Mouse (Mus musculus) cerebellum, adult 9-11 months (tissue): Measurements from ENCODE around the gene Bhmt2.

Experiments
- DNase-seq: peaks from one replicate; pipeline ENCODE4 v3.0.0; 2022

The Bhmt2 gene

GRCm38 (mm10) chr13:93637282-93638245 is 36.5 kb downstream of the Bhmt2 start, which contains the start of gene Bhmt:
TSS of gene Bhmt (minus strand) at chr13:93637961.
- no peak for DNase-seq

DNA sequence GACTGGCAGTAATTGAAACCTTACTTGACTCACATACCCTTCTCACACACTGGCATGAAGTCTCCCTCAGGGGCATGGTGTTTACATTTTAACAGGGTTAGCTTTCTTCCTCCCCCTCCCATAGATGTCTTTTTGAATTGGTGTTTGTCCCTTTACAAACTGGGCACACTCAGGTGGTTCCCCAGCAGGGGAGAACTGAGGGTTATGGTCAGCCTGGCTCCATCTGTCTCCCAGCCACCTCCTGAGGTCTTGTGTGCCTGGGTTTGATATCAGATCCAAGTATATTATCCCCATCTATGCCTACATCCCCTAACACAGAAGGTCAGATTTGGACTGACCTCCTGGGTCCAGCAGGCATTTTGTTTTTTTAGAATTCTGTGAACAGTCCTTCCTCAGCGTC is 37.5 kb downstream of the Bhmt2 start:
- peak; percentile 57 for DNase-seq

DNA sequence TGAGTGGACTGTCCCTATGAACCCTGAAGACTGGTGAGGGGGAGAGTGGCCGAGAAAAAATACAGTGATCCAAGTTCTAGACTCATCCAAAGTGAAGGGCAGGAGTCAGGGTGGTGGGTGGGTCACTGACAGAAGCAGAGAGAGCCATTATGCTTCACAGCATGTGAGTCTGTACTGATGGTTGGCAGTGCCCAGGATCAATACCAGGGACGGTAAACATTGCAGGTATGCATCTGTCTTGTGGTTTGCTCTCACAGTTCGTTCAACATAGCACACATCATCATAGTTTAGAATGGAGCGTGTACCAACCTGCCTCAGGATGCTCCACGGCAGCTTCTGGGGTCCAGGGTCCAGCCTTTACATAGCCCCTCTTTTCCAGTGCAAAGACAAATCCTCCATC is 41.2 kb downstream of the Bhmt2 start:
- no peak for DNase-seq

GRCm38 (mm10) chr13:93630941-93631705 is 43.0 kb downstream of the Bhmt2 start:
- peak; percentile 48 for DNase-seq

DNA sequence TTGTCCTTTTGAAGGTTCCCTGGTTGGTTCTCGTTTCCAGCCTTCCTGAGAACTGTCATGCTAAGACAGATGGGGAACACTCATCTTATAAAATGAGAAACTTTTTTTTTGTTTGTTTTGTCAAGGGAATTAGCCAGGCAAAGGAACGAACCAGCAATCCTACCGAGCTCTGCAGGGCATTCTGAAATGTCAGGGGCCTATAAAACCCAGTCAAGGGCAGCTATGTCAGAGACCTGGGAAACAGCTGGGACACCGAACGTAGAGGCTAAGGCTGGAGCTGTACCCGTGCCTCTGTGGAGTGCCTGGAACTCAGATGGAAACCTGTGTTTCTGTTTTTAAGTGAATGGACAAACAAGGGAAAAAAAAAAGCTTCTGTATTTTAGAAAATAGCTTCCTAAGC is 45.2 kb downstream of the Bhmt2 start:
- DNase-seq: no peak

DNA sequence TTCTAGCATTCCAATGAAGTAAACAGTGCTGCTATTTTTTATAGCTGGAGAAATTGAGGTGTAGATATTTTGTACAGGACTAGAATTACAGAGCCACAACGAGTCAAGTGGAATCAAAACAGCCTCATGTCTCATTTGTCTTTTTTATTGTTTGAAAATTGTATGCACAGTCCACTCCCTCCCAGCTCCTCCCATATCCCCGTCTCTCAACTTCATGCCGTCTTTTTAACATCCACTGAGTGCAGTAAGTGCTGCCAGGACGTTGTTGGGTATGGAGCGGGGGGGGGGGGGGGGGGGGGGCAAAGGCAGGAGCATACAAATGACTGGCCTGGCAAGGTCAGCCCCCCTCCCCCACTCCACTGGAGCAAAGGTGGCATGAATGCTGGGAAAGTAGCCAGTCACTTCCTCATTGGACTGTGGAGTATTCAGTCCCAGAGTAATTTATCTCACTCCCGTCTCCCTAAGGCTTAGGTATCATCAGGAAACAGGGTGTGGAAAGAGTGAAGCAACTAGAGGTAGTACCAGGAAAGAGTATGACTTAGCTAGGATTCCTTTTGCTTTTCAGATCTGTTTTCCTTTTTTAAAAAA is 59.6 kb downstream of the Bhmt2 start:
- DNase-seq: no peak

GRCm38 (mm10) chr13:93613771-93614170 is 60.3 kb downstream of the Bhmt2 start:
- DNase-seq: no peak

DNA sequence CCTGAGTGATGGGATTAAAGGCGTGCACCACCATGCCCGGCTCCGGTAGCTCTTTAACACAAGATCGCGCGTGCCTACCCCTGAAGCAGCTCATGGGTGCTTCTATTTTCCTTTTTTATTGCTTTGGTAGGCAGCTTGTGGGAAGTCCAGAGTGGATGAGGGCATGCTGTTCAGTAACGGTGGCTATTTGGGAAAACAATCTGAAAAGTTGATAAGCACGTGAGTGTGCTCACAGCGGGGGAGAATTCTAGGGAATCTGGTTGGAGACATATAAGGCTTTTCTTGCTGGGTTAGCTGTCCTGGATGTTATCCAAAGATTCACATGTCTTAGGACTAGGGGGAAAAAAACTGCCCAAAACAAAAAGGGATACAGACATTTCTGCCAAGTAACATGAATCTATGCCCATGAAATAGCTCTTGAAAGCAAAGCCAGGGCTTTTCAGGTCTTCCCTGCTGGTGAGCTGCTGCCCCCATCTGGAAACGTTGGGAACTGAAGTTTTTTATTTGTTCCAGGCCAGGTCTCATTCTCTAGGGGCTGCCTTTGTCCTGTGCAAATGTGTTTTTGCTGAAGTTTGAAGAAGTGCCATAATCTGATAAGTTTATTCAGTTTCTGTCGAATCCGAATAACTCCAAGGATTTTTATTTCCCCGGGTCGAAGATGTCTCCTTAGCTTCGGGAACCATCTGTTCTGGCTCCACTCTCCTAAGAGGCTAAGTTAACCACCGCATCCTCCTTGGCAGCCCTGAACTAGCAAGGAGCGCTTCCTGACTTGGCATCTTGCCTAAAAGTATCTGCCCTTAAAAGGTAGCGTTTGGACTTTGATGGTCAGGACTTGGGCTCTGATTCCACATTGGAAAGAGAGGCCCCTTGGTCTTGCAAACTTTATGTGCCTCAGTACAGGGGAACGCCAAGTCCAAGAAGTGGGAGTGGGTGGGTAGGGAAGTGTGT is 61.2 kb downstream of the Bhmt2 start:
- peak; percentile 71 for DNase-seq

DNA sequence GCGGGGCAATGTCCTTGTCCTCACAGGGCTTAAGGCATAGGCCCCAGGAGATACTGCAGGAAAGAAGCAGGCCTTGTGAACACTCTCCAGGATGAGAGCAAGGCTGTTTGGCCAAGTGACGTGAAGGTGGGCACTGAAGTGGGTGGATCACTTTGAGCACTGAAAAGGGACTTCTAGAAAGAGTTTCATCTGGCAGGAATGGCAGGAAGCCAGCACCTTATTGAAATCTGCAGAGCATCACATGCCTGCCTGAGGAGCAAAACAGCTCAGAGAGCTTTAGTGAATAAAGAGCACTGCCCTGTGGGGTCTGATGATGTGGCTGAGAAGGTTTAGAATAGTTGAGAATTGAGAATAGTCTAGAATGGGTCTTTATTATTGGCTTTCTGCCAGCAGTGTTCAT is 65.6 kb downstream of the Bhmt2 start:
- no peak for DNase-seq

- no peak for DNase-seq
Measured at GRCm38 (mm10) chr13:93607701-93608100, 66.4 kb downstream of the Bhmt2 start.

DNA sequence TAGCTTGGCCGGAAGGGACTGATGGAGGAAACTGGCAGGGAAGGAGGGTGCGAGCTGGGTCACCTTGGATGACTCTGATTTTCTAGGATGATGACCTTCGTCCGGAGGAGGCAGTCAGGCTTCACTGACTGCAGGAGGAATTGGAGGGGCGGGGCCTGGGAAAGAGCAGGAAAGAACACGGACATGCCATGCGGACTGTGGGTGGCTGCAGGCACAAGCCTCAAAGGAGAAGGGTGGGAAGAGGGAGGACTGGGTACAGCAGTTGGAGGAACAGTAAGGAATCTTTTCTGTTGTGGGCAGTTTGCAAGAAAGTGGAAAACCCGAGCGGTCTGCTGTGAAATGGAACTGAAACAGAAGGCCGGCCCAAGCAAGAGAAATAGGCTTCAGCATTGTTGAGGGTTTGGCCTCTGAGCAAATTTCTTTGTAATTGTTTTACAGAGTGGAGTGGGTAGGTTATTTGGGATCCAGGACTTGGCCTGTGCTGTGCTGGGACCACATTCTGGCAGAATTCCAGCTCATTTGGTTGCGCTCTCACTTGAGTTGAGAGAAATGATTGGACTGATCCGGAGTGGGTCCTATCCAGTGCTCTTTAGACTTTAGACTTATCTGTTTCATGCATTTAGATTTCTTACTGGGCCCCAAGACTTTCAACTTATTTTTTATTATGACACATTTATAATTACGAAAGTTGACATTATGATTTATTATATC is 67.1 kb downstream of the Bhmt2 start:
- no peak for DNase-seq
